Mouse (Mus musculus) bone marrow macrophage, adult 2 months (primary cell): ENCODE data around the gene Dlgap1.
A peak's percentile ranks its signal among the peaks of the same experiment; 100 is the strongest.

Experiments
- CTCF ChIP-seq: IDR thresholded peaks from 2 replicates; pipeline ENCODE4 v1.5.1; 2012; ENCODE audit warnings: low read depth, mild to moderate bottlenecking, low read length, moderate library complexity
- POLR2A ChIP-seq: IDR thresholded peaks from 2 replicates; pipeline ENCODE4 v1.6.1; 2012; ENCODE audit warnings: mild to moderate bottlenecking, low read depth, low read length, borderline replicate concordance

DNA sequence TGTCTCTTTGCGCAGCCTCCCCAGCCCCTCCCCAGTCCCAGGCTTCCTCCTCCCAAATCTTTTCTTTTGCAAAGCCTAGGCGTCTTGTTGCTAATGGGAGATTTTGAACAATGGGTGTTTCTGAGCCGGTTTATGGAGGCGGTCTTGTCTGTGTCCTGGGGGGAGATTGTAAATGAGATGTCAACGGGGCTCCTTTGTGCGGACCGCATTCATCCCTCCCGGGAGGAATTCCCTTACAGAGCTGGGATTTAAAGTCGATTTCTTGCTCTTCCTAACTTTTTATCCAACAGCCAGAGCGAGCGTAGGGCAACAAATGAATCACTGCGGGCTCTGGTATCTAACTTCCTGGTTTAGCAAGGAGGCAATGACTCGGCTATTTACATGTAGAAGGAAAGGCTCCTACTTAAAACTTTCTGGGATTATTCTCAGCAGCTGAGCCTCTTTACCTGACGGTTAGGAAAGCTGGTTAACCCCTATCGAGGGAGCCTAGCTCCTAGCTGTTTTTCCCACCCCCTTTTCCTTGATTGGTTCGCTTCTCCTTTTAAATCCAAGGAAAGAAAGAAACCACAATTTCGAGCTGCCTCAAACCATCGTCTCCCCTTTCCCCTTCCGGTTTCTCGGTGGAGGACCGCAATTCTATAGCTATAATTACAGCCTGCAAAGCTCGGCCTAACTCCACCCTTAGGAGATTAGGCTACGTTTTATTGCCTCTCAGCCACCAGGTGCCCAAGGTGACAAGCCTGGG lies 779.0 kb downstream of the Dlgap1 start:
- TF ChIP-seq CTCF: 0 out of 2 replicates have a peak, but pooled peaks have one; percentile 9
- TF ChIP-seq POLR2A: no peak
